Mouse (Mus musculus) embryo, embryonic 9.5 days (tissue): ENCODE data around the gene Mamdc2.
A peak's percentile ranks its signal among the peaks of the same experiment; 100 is the strongest.

ENCODE experiments used
- DNase-seq: peaks from one replicate; pipeline ENCODE4 v3.0.0-alpha.2; 2017; ENCODE audit errors: extremely low spot score

Gene Mamdc2

DNA sequence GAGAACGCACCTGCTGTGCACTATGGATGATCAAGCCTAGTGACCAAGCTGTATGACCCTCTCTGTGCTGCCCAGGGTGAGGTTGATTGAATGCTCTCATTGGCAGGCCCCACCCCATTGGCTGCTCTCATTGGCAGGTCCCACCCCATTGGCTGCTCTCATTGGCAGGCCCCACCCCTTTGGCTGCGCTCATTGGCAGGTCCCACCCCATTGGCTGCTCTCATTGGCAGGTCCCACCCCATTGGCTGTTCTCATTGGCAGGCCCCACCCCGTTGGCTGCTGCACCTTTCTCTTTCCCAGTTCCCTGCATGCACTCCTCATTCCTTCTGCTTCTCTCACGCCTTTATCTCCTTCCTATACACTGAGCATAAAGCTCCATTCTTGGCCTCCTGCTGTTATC, 12.5 kb downstream of the Mamdc2 start:
- DNase-seq, result no peak

DNA sequence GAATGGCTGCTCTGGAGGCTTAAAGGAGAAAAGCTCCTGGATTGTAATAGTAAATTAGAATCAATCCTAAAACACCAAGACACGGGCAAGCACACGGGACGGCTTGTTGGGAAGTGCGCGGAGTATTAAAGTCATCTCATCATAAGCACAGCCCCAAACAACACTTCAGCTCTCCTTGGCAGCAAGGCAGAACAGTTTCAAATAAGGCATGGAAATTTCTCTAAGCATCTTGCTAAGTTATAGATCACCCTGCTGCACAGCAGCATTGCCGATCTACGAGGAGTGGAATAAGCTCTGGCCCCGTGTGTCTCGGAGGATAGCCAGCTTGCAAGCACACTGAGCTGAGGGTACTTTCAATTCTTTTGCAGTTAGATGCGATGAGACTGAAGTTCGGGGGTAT, 13.8 kb downstream of the Mamdc2 start:
- no peak for DNase-seq

DNA sequence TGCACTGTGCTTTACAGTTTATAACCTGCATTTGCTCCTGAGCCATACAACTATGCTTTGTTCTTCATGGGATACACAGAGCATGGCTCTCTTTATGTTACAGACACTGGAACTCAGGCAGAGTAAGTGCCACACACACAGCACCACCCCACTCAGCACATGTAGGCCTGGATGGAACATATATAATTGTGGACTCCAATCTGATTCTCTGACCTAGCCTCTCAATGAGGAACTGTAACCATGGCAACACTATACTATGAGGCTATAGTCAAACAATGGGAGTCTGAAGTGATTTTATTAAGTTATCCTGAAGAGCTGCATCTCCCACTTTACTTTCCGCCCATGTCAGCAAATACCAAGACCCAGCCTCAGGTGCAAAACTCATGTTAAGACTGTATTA, 30.6 kb downstream of the Mamdc2 start:
- no peak for DNase-seq

DNA sequence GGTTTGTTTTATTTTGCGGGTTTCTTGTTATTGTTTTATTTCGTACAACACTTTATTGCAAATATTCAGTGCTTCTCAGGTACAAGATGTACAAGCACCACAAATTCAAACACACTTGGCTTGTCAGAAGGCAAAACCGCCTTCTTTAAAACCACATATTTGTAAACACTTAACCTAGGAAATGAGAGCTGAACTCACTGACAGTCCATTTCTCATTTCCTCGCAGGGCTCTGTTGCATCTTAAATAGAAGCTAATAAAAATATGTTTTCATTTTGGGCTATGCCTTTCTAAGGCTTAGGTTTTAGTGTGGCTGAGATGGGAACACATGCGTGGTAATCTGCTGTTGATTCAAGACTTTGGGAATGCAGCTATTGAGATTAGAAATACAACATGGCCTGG, 37.4 kb downstream of the Mamdc2 start:
- no peak for DNase-seq

DNA sequence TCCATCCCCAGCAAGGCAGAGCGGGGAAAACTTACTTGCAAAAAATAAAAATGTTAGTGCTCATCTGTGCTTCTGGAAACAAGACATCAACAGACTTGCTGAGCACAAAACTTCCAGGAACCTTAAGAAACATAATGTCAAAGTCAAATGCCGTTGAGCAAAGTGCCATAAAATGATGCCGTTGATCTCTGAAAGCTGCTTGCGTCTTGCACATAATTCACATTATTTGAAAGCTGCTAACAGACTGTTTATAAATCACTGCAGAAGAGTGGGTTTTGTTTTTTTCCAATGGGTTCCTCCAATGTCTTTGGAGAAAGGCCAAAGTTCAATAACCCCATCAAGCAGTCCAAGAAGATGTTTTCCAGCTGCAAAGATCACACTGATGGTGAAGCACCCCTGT, 37.9 kb downstream of the Mamdc2 start:
- peak; percentile 7 for DNase-seq

DNA sequence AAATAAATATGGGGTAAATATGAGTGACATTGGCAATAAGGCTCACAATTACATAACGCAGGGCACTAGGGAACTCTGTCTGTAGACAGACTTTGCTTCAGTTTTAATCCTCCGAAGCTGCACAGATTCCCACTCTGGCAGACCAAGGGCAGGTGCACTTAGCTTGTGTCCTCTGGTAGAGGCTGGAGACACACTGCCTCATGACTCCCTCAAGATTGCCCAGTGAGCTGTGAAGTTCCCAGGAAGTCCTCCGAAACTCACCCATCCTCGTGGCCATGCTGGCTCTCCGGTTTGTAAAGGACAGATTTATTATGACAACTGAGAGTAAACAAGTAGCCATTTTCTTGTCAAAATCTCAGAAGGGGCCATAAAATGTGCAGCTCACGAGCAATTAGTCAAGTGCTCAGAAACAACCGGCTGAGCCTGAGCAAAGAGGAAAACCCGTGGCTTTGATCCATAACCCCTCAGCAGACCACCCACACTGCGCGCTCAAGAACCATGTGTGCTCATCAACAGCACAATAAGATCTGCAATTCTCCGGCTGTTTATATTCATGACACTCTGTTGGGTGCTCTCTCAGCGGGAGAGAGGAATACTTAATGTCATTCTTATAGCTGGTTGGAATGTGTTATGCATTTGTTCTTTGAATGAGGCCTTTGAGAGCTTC, 46.6 kb downstream of the Mamdc2 start:
- DNase-seq, result peak; percentile 12

DNA sequence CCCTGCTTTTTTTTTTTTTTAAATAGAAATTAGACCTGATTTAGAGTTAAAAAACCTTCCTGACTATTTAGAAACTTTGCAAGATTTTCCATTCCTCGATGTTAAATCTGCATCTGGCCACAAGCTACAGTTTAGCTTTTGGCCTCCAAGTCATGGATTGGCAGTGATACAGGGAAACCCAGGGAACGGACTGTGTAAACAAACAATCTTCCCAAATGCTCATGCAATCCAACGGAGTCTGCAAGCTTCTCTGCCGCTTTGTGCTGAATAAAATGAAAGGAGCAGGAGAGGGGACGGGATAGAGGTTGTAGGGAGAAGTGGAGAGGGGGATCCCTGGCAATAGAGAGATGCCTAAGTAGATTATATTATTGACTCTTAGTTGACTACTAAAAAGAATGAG, 47.8 kb downstream of the Mamdc2 start:
- no peak for DNase-seq

DNA sequence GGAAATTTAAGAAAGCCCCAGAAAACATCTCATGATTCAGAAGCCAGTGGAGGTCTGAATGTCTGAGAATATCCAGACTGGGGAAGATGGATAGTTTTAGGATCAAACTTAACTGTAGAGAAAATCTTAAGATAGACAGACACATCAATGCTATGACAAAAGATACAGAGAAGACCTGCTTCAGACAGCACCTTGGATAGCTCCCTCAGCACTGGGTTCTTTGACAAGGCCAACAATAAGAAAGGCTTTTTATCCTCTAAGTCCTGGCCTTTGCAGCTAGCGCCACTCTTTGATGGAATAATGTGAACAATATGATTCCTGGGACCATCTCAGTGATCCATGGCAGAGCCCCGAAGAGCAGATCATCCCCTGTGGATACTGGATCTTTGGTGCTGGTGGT, 52.3 kb downstream of the Mamdc2 start:
- no peak for DNase-seq

DNA sequence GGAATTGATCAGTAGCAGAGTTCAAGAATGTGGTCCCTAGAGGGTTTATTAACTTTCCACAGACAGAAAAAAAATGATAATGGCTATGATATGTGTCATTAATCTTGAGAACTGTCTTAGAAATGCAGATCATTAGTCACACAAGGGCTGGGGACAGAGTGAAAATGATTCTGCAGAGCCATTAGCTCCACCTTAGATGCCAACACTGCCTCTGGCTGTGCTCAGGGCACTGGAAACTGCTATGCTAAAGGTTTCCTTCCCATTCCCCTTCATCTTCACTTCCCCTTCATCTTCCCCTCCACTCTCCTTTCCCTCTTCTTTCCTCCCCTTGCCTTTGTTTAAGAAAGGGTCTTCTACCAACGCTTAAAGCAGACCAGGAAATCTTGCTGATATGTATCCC, 53.6 kb downstream of the Mamdc2 start:
- DNase-seq, result no peak

DNA sequence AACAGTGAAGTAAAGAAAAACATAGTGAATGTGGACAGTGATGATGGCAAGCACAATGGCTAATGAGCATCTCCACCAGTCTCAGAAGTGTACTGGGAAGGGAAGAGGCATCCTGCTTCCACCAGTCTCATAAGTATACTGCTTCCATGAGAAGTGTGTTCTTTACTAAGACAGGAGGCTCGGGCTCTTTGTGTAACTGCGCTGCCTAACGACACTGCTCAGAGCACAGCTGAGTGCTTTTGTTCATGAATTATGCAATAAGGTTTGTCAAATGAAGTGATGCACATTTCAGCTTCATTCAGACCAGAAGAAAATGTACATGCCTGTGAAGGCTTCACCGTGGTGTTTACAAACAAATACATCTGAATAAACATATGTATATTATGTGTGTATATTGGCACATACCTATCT, 59.4 kb downstream of the Mamdc2 start:
- DNase-seq, result no peak

DNA sequence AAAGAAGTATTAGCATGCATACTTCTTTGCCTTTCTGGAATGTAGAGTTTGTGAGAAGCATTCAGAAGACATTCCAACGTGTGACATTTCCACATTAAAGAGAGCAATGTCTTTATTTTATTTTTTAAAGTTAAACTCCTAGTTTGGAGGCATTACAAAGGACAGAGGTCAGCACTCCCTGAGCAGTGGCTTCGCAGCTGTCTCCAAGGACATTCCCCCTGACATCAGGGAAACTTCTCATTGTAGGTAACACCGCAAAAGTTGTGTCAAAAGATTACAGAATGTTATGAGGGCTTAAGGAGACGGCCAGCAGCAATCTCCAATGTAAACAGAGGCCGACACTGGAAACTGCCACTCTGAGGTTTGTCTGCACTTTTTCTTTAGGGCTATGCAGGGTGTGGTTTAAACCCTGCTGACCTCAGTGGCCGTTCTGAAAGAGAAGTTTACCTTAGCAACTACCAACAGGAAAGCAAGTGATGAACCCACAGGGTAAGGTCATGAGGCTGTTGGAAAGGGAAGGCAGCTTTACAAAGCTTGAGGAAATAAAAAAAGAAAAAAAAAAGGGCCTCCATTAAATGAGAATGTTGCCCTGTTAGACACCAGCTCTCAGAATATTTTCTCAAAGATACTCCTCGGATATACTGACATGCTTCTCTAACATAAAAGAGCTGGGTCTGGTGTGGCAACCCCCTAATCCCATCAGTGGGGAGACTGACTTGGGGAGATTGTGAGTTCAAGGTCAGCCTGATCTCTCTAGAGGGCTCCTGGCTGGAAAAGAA, 60.0 kb downstream of the Mamdc2 start:
- no peak for DNase-seq

DNA sequence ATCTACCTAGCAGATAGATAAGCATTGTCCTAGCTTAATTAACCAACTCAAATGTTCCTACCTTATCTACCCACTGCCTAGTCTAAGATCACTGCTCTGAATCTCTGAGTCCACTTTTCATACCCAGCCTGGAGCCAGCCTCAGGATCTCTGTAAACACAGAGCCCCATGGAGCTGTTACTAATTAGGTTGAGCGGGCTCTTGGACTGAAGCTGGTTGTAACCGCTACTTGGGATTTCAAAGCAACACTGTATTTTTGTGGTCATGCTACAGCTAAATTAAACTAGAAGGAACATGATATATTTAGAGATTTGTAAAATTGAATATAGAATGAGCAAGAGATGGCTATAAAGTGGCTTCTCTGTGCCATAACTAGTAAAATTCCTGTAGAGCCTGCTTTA, 65.8 kb downstream of the Mamdc2 start:
- no peak for DNase-seq

DNA sequence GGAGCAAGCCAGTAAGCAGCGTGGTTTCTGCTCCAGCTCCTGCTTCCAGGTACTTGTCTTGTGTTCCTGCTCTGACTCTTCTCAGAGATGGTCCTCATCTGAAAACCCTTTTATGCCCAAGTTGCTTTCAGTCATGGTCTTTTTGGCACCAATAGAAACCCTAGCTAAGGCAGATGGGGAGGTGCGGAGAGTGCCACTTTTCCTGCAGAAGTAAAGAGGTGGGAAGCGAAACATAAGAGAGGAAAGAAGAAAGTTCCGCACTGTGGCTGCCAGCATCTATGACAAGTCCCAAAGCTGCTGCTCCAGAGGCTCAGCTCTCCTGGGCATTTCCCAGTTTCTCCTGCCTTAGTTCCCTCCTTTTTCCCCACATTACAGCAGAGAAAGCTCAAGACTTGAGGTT, 67.3 kb downstream of the Mamdc2 start:
- DNase-seq, result no peak

DNA sequence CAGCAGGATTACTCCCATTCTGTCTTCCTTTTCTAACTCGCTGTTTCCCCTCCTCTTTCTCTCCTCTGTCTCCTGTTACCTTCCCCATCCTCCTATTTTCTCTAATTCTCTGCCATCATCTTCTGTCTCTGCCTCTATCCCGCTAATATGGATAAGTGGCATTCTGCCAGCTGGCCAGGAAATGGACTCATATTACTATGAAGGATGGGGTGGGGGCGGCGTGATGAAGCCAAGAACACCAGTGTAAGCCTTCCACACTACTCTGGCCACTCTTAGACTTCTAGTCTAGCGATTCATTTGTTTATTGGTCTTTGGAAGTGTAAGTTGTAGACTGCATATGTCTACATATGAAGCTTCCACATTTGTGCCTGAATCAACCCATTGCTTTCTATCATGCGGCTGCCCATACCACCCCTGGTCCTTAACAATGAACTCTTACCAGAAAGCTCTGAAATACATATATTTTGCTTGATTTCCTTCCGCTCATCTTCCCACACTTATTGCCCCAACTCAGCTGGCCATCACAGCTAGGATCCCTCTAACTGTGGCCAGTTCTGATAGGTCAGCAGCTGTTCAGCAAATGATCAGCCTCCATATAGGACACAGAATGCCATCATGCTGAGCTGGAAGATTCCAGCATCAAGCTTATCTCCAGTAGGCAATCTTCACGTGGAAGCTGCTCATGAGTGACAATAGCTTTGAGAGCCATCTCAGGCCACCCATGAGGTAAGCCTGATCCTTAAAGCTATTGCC, 68.3 kb downstream of the Mamdc2 start:
- no peak for DNase-seq

DNA sequence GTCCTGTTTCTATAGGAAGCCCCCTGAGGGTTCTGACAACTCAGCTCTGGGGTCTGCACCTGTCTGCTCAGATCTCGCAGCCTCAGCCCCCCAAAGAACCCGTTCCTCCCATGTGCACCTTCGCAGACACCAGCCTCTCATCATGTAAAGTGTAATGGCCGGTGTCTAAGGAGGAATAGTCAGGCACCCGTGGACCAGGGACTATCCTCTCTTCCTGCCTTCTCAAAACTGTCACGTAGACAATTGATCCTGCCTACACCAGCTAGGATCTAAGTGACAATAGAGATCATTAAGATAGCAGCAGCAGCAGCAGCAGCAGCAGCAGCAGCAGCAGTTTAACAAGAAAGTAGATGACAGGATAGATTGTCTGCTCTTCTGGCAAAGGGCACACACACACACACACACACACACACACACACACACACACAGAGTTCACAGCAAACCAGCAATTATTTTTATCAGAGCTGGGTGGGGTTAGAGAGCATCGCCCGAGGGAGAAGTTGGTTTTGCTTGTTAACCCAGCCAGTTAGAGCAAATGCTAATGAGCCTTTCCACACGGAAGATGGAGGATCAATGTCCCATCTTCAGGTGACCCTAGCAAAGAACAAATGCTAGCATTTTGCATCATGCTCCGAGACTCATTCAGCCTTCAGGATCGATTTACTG, 71.6 kb downstream of the Mamdc2 start:
- no peak for DNase-seq

DNA sequence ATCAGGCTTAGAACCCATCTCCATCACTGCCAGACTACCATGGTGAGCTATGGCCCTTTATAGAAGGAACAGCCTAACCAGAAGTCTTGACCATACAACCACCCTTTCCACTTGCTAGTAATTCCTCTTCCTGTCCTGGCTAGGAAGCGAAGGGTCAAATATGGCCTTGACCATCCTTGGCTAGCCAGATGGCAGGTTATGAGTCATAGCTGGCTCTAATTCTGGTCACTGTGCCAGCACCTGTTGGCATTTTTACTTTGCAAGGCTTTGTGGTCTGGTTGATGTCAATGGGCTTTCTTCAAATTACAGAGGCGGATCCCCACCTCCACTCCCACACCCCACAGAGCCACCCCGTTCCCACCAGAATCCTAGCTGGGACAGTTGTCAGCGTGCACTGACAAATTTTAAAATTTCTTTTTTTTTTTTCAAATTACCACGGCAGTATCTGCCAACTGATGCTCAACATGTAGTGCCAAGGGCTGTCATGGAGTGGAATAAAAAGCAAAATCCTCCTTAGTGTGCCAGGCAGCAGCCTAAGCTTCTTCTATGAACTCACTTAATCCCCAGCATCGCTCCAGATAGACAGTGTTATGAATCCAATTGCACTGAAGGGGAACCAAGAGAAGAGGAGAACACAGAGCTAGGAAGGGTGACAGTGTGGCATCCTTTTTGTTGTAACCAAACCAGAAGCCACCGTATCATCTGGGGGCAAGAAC, 73.1 kb downstream of the Mamdc2 start:
- DNase-seq, result no peak

DNA sequence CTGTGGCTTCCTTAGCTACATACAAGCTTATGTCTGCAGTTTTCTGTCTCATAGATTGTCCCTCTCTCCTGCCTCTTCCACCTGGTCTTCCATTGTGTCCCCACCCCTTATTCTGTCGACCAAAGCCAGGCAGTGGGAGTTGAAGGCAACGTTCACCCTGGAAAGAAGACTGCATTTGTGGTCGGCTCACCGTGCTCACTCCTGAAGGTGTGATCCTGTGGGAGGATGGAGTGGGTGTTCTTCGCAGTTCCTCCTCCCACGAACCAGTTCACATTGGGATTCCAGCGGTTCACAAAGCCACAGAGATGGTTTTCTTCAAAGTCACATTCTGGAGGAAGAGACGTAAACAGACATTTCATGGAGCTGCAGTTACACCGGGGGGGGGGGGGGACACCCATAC, 74.5 kb downstream of the Mamdc2 start:
- no peak for DNase-seq

DNA sequence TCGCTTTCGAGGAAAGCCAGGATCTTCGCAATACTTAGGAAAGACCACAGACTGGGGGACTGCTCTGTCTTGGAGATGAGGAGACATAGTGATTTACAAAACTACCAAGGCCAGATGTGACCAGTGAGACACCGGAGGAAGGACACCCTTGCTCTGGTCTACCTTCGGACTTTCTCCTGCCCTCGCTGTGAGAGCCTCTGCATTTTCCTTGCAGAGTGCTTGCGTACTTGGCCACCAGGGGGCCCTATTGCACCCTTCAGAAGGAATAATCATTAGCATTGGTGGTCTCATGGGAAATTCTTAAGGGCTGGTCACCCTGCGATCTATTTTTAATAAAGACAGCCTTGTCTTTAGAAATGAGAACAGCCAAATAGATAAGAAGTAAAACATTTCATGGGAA, 75.0 kb downstream of the Mamdc2 start:
- DNase-seq, result peak; percentile 59

DNA sequence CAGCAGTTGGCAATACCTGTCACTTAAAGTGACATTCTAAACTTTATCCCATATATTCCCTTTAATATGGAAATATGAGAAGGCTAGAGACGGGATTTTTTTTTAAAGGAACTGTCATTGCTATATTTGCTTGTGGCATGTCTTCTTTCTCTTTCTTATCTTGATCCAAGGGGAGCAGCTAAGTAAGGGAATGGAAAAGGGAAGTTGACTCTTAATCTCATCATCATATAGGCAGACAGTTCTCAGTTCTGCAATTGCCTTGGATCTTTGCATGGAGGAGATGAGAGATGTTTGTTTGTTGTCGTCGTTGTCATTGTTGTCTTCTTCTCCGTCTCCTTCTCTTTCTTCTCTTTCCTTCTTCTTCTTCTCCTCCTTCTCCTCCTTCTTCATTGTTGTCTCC, 79.0 kb downstream of the Mamdc2 start:
- DNase-seq, result no peak

DNA sequence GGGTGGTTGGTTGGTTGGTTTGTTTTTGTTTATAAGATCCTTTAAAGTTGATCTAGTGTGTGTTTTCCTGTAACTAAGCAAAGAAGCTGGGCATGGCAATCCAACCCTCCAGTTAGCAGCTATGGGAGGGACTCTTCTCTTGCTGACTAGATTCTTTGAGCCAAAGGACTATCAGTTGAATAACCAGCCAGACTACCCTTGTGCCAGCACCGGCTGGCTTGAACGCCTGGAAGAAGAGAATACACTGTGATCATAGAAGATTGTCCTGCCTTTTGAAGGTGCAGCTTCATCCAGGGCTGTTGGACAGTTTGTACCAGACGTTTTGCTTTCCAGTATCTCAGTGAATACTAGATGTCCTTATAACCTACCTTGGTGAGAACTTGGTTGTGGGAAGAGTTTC, 86.2 kb downstream of the Mamdc2 start:
- DNase-seq, result no peak

DNA sequence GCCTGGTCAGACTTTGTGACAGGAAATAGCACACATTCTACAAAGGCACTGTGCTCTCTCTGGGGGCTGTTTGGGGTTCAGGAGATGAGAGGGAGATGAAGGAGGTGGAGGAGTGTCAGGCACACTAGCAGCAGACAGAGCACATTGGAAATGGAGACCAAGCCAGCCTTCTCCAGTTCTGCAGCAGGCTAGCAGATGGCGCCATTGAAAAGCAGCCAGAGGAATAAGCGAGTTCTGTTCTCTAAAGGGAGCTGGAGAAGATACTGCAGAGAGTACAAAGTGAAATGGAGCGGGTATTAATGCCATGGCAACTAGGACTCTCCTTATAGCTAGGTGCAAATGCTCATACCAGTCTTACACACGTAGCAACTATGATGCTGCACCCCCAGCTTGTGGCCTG, 87.1 kb downstream of the Mamdc2 start:
- no peak for DNase-seq

DNA sequence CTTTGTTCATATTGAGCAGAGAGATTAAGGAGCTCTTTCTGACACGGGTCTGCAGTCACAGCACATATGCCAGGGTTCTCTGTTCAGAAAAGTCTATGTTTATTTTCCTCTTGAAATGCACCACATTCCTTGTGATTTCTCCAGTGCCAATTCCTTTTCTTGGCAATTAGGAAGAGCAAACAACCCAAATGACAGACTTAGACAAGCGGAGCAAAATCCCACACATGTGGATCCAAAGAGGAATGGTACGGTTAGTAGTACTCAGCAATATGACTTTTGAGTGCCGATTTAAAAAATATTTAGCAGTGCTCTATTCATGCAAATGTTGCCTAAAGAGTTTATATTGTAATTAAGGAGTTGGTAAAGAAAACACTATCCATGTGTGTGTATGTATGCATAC, 87.7 kb downstream of the Mamdc2 start:
- DNase-seq, result no peak
